Mouse (Mus musculus) cerebellum, postnatal 4 days (tissue): ENCODE measurements around the gene Ccnl2.
"Not testable (repeated sequence)": the region's sequence is repeated elsewhere in the genome, so short reads cannot be mapped to it uniquely, and the experiment has no call there.

Experiments used
- DNase-seq, 2 experiments: peaks; one replicate each; pipeline ENCODE4 v3.0.0; 2022; ENCODE audit warnings: low spot score in 2 of 2, mixed read lengths in 1 of 2

The Ccnl2 gene

GRCm38 (mm10) chr4:155811929-155812664 is at the start of gene Ccnl2:
TSS of gene Ccnl2 (plus strand) at chr4:155812489.
- peak; percentile 86 to 95 for DNase-seq

DNA sequence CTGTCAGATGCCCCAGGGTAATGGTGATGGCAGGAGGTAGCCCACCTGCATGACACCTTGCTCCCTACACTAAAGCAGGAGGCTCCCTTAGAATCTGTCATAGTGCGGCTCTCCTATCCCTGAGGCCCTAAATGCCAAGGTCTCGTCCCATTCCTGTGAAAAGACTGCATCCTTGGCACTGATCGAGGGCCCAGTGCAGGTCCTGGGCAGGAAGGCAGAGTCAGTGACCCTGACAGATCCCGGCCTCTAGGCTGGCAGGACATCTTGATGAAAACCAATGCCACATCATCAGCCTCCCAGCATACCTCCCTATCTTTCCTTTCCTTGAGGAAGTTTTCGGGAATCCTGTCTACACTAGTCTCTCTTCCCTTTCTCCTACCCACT is 42.8 kb upstream of the Ccnl2 start:
- no peak for DNase-seq

- DNase-seq: peak; percentile 93 to 95
Measured at GRCm38 (mm10) chr4:155769880-155770512, 42.3 kb upstream of the Ccnl2 start.

- no peak for DNase-seq
Measured at GRCm38 (mm10) chr4:155770626-155771025, 41.7 kb upstream of the Ccnl2 start.

DNA sequence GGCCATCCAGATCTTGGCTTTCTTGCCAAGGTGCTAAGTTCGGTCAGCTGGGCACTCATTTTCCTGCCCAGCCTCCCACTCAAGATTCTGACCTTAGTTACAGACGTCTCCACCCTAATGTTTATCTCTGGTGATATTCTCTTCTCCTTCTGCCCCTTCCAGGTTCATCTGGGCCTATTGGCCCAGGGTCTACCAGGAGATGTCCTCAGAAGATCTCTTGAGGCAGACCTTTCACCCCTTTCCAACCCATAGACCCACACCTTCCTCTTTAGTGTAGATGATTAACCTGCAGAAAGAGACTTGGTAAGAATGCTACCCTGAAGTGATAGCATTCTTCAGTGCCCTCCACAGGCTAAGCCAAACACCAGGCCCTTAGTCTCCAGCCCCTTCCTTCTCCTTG is 40.6 kb upstream of the Ccnl2 start:
- DNase-seq: no peak

DNA sequence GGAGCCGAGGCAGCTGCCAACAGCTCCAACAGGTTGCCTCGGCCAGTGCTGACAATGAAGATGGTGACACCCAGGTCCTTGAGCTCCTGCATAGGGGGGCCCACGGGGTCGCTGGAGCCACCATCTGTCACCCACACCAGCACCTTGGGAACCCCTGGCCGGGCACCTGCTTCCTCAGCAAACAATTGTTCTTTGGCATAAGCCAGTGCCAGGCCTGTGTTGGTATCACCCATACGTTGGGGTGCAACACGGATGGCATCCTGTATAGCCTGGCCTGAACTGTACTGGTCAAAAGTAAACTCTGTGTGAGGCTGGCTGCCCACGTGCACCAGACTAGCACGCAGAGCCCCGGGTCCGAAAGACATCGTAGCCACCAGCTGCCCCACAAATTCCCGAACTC is 39.5 kb upstream of the Ccnl2 start:
- no peak for DNase-seq

GRCm38 (mm10) chr4:155773335-155774078 is 38.8 kb upstream of the Ccnl2 start:
- DNase-seq: no peak

GRCm38 (mm10) chr4:155774280-155774754 is 38.0 kb upstream of the Ccnl2 start, which contains the start of gene Vwa1:
TSS of gene Vwa1 (minus strand) at chr4:155774698.
- DNase-seq: peak; percentile 53 to 74

DNA sequence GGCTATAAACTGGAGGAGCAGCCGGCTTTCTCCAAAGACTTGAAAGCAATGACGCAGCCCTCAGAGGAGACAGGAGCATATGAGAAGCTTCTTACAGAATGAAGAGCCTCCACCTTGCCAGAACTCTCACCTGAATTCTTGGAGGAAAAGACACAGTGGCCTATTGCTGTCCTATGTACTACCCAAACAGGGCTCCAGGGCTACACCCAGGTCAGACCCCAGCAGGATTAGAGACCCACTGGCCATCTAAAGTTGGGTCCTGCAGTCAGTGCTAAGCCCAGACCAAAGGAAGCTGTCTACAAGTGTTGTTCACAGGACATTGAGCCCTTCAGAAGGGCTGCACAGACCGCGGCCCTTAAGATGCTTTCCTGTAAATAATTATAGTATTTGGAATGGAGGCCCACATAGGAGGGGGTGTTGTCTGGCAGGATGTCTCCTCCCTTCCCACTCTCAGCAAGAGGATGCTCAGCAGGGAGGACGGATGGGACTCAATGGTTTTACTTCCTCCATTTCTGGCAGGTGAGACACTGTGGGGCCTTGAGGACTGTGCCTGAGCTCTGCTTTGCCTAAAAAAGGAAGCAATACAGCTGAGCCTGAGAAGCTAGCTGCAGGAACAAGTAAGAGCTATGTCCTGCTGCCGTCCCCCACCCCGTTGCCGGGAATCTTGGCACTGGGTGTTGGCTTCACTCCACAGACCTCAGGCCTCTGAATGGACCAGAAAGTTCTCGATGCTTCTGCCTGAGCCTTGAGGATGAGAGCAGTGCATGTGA is 37.1 kb upstream of the Ccnl2 start:
- DNase-seq: no peak

DNA sequence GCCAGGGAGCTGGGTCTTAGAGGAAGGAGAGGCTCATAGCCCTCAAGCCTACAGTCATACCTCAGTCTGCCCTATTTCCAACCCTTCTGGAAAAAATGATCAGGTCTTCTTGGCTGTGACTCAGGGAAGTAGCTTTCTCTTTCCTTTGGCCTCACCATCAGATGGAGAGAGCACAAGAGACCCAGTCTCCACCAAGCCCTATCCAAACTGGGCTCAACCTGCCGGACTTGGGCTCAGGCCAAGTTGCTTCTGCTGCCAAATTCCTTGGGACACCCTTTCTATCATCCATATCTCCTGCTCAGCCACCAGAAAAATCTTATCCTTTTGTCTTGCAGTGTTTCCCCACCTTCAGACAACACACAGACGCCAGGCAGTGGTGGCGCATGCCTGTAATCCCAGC is 36.4 kb upstream of the Ccnl2 start:
- no peak for DNase-seq

- DNase-seq: no peak
Measured at GRCm38 (mm10) chr4:155776704-155777335, 35.5 kb upstream of the Ccnl2 start.

DNA sequence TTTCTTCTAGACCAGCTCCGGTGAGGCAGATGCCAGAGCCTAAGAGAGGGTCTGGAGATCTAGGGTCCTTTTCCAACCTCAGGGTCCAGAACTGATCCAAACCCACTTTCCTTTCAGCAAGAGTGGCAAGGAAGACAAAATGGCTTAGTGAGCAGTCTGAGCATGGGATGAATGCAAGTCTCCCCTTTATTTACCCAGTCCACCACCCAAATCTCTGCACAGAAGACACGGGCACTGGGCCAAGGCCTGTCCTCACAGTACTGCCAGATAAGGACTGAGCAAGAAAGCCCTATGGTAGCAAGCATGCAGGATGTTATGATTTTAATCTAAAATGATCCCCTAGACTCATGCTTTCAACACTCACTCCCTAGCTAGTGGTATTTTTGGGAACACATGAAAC is 34.5 kb upstream of the Ccnl2 start:
- no peak for DNase-seq

GRCm38 (mm10) chr4:155779498-155779897 is 32.8 kb upstream of the Ccnl2 start:
- no peak for DNase-seq

DNA sequence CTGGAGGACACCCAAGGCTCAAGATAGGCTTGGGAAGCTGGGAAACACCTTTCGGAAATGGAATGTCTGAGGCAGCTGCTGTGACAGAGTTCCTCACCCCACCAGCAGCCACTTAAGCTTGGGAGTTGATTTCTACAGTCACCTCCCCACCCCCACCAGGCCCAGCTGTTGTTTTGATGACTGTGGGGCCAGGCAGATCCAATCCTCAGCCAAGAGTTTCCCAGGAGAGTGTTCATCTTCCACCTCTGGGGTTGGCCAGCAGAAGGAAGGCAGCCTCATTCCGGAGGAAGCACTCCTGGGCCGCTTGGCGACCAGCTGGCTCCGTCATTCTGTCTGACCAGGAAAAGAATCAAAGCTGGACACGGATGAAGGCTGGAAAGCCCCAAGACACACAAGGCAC is 31.4 kb upstream of the Ccnl2 start:
- no peak for DNase-seq

GRCm38 (mm10) chr4:155783486-155784080 is 28.7 kb upstream of the Ccnl2 start:
- DNase-seq: no peak

GRCm38 (mm10) chr4:155784081-155784701 is 28.1 kb upstream of the Ccnl2 start:
- DNase-seq: peak; percentile 73 to 84

- no peak for DNase-seq
Measured at GRCm38 (mm10) chr4:155785246-155785645, 27.0 kb upstream of the Ccnl2 start.

DNA sequence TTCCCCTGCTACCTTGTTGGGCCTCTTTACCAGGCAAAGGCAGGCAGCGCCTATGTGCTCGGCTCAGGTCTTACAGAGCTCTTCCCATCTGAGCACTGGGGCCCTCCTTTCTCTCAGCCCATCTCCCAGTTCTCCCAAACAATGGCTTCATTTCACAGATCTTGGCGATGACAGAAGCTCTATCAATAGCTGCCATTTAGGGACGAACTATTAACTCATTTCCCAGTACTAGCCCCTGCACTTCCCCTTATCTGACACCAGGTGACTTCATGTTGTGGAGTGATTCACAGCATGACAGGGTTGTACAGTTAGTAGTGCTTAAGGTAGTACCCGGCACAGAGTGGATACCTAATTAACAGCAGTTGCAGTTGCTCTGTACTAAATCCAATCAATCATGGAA is 26.5 kb upstream of the Ccnl2 start, which contains the start of gene Tmem88b:
Tmem88b (minus strand) TSS at position 56 of the 400 bp plus-strand sequence.
- DNase-seq: no peak

DNA sequence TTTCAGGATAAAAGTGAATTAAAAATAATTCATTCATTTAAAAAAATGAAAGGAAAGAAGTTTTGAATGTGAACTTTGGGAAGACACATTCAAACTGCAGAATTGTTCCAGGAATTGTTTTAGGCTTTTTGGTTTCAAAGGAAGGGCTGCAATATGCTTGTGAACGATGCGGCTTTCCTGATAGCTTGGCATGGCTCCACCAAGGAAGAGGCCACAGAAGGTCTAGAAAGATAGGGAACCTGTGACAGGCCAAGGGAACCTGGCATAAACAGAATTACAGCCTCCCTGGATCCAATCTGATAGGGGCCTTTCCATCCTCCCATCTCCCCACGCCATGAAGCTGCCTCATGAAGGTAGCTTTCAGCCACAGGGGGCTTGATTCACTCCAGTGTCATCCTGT is 24.0 kb upstream of the Ccnl2 start:
- no peak for DNase-seq

GRCm38 (mm10) chr4:155788833-155789232 is 23.5 kb upstream of the Ccnl2 start:
- DNase-seq: not testable (repeated sequence)
